Mouse (Mus musculus) c-Kit-positive CD71-negative TER-119-negative erythroid progenitor cells, embryonic 14.5 days (primary cell): ENCODE measurements at regions not wholly inside any gene's neighbourhood (a gene's known extent, or its start where the extent isn't known, plus 50 kb on each side); places are given as distances from the start of the nearest gene placed in this dataset.
"Not testable (repeated sequence)": the region's sequence is repeated elsewhere in the genome, so short reads cannot be mapped to it uniquely, and the experiment has no call there.

Experiments
- DNase-seq: peaks from one replicate; pipeline ENCODE4 v3.0.0-alpha.2; 2013; ENCODE audit warnings: low read depth

- no peak for DNase-seq
Observed at GRCm38 (mm10) chr2:181930037-181930436, 60.9 kb upstream of the Gm14496 start.

GRCm38 (mm10) chr2:181930538-181930937, 60.4 kb upstream of the Gm14496 start:
- not testable (repeated sequence) for DNase-seq

- peak; percentile 68 for DNase-seq
Observed at GRCm38 (mm10) chr2:181931077-181931815, 59.7 kb upstream of the Gm14496 start.

GRCm38 (mm10) chr2:181931918-181932605, 58.9 kb upstream of the Gm14496 start:
- DNase-seq = peak; percentile 95
